Mouse (Mus musculus) retina, postnatal 1 day (tissue): ENCODE data around the gene Nlrp4e.
"Not testable (repeated sequence)": the region's sequence is repeated elsewhere in the genome, so short reads cannot be mapped to it uniquely, and the experiment has no call there.

Experiments used
- DNase-seq: peaks from one replicate; pipeline ENCODE4 v3.0.0-alpha.2; 2012

Gene Nlrp4e

GRCm38 (mm10) chr7:23300892-23301291, at the start of gene Nlrp4e:
Gene Nlrp4e (plus strand): TSS chr7:23301192.
- not testable (repeated sequence) for DNase-seq

- DNase-seq: not testable (repeated sequence)
These were observed 49.4 kb upstream of the Nlrp4e start, which contains the start of gene Vmn1r166 for GRCm38 (mm10) chr7:23251582-23251981. Gene Vmn1r166 (minus strand): TSS chr7:23251682.

GRCm38 (mm10) chr7:23278800-23279199, 22.2 kb upstream of the Nlrp4e start, which contains the start of gene Gm6902:
Gene Gm6902 (minus strand): TSS chr7:23278900.
- DNase-seq: not testable (repeated sequence)

- not testable (repeated sequence) for DNase-seq
These were observed 57.3 kb downstream of the Nlrp4e start for GRCm38 (mm10) chr7:23358311-23358710.

DNA sequence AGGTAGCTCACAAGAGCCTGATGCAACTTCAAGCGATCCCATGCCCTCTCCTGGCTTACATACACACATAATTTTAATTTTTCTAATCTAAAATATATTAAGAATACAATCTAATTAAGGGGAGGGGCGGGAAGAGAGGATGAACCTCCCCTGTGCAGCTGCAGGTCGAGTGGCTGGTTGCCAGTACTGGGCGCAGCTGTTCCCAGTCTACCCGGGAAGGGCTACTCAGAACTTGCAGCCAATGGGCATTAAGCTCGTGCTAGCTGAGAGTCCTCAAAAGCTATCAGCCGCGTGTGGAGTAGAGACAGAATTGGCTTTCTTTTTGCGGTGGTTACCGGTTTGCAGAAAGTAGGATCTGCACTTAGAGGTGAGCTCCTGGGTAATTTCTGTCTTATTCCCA, 84.6 kb downstream of the Nlrp4e start, which contains the start of gene Nlrp5:
Gene Nlrp5 (plus strand): TSS at position 301 of the 400 bp plus-strand sequence.
- DNase-seq: no peak
